ENCODE assay signal across 8 mouse cellular contexts in genomic region chr2:128296897-128297296, GRCm38 (mm10).
DNase-seq lines count a peak whose midpoint lies in the region.
"Had no signal": no experiment of that assay in that cellular context is flagged by ENCODE, and none has a peak within 500 bp of the region (broad histone marks: within the 10 kb centered on the region; RNA-seq: fewer than 3 reads in every experiment).

No protein-coding gene starts in this region.

- peak; percentile 11 to 23 for DNase-seq in spleen, adult 18-20 months
- no peak for DNase-seq in spleen, adult 12 weeks (ENCODE audit: low spot score)
- peak; percentile 47 for DNase-seq in embryo, embryonic 9.5 days (ENCODE audit: extremely low spot score)
- peak; percentile 61 for DNase-seq in lung, postnatal 36 days
- peak; percentile 53 for DNase-seq in yolk sac, embryonic 10.5 days (ENCODE audit: low spot score)
- DNase-seq in MN1 (ENCODE audit: low spot score) = no peak
- DNase-seq in ovary, postnatal 14 days (ENCODE audit: low spot score) = no peak
- DNase-seq: layer of hippocampus, adult 9-11 months had no signal

Comparison
In these comparisons a context has a peak if more than half of its experiments do, and no peak if none do; other contexts are left out.
1. DNase-seq: peak in spleen, adult 18-20 months (2 of 2), embryo, embryonic 9.5 days (single experiment), lung, postnatal 36 days (single experiment) and yolk sac, embryonic 10.5 days (single experiment); none in spleen, adult 12 weeks (single experiment), MN1 (single experiment) and ovary, postnatal 14 days (single experiment).